Mouse (Mus musculus): ENCODE measurements around the gene Acbd4. TPM values are rescaled to one million over a fixed set of nuclear protein-coding genes. Genes with fewer than 3 reads are reported as not detected.

Acbd4 gene
- polyA plus RNA-seq, 1 experiment from 2014 or later, result 22.0 TPM

DNA sequence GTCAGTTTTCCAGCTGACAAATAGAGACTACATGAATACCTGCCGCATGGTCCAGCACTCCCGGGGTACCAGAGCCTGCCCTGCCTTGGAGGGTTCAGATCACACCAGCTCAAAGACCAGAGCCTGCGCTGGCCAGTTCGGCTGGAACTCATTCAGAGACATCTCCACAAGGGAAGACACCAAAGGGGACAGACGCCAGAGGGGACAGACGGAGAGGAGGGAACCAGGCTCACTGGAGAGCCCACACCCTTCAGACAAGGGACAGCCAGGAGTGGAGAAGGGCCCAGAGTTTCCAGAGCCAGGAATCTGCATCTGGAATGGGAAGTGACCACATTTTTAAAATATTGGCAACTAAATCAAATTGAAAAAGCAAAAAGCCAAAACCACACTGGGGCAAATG is 19.9 kb upstream of the Acbd4 start:
- no peak for DNase-seq (ENCODE audit: low spot score)

DNA sequence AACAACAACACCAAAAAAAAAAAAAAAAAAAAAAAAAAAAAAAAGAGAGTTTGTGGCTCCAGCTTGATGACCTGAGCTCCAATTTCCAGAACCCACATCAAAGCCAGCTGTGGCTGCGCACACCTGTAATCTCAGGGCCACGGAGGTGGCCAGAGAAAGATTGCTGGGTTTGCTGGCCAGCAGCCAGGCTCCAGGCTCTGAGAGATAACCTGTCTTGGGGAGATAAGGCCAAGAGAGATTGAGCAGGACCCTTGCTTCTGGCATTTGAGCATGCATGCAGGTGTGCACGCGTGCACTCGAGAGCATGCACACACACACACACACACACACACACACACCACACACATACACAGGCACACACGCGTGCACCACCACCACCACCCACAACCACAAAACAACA is 8.2 kb upstream of the Acbd4 start:
- DNase-seq (ENCODE audit: low spot score), result no peak

DNA sequence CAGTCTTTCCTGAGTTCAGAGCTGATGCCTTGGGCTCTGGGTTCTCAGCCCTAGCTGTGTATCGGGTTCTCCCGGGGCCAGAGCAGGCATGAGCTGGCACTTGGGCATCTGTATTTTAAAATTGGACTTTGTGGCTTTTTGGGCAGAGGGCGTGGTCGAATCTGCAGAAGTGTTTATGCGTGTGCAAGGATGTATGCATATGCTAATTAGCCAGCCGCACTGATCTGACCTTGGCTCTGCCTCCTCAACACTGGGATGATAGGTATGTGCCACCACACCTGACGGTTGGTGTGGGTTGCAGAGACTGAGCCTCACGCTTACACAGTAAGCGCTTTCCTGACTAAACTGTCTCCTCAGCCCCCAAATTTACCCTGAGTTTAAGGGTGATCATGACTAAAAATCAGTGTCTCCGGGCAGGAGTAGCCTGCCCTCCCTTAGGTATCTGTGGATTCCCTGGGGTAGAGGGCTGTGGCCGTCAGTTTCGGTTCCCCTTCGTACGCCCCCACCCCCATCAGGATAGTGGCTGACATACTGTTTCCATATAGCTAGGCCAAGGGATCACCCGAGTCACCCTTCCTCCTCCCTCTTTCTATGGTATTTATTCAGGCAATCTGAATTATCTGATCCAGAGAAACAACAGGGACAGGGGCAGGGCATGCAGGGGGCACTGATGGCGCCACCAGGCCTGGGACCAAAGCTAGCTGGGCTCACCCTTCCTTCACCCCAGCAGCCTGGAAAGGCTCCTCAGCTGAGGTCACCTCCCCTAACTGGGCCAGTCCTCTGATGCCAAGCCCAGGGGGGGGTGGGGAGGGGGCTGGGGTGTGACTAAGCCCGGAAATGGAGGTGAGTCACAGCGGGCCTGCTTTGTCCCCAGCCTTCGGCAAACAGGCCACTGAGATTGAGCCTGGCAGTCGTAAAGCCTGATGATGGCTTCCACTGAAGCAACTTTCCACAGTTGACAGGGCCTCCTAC is 7.3 kb upstream of the Acbd4 start:
- DNase-seq (ENCODE audit: low spot score), result no peak

DNA sequence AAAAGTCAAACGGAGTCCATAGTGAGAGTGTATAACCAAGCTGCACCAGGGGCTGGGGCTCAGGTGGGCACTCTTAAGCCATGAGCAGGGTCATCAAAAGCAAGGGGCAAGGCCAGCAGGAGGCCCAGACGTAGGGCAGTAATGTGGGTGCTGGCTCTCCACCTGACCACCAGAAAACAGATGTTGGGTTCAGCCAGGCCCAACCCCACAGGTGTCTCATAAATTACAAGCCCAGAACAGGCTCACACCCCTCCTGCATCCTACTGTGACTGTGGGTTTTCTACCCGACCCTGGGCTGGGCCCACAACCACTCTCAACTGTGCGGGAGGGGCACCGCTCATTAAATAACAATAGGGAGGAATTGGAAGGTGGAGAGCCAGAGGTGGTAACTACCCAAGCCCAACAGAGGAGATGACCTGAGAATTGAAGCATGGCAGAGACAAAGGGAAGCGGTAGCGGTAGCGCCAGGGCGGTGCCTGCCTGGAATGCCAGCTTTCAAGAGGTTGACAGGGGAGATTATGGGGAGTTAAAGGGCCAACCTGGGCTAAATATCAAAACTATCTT is 6.3 kb upstream of the Acbd4 start:
- DNase-seq (ENCODE audit: low spot score), result no peak

DNA sequence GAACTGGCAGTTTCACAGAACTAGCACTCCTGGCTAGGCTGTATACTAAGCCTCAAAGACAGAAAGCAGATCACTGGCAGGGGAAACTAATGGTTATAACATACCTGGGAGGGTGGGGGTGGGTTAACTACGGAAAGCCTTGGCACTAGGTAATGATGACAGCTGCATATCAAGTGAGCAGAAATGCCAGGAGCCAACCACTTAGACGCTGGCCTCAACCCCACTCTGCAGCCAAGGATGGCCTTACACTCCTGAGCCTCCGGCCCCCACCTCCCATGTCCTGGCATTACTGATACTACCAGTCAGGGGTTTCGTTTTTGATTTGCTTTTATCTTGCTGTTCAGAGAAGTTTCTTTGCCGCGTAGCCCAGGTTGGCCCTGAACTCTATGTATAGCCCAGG is 5.7 kb upstream of the Acbd4 start:
- DNase-seq (ENCODE audit: low spot score), result no peak

DNA sequence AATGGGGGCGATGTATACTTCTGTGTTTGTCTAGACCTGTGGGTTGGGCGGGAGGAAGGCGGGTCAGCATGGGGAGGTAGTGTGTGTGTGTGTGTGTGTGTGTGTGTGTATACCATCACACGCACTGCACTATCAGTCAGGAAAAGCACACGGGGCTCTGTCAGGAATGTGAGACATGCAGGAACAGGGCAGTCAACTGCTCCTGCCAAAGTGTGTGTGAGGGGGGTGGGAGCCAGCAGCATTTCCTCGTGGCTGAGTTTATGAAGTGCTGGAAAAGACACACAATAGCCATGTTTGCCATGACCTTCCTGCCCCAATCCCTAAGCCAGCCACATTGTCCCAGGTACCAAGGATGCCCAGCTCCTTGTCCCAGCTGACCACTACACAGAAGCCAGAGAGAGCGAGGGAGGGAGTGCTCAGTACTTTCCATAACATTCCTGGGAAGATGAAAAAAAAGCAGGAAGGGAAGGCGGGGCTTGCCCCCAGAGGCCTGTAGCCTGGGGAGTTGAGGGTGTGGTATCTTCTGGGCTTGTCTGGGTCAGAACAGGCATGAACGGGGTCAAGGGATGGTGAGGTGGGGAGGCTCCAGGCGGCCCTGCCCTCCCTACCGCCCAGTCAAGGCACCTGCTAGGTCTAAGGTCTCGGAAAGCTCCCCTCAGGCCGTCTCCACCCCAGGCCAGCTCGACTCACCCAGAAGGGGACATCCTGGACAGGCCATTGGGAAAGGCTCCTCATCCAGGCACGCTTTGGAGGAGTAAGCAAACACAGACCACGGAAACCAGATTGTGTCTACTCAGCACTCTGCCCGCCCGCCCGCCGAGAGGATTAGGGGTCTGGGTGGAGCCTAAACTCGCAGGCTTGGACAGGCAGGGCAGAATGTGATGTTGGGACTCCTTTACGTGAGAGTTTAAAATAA is 4.2 kb upstream of the Acbd4 start:
- DNase-seq (ENCODE audit: low spot score), result no peak

DNA sequence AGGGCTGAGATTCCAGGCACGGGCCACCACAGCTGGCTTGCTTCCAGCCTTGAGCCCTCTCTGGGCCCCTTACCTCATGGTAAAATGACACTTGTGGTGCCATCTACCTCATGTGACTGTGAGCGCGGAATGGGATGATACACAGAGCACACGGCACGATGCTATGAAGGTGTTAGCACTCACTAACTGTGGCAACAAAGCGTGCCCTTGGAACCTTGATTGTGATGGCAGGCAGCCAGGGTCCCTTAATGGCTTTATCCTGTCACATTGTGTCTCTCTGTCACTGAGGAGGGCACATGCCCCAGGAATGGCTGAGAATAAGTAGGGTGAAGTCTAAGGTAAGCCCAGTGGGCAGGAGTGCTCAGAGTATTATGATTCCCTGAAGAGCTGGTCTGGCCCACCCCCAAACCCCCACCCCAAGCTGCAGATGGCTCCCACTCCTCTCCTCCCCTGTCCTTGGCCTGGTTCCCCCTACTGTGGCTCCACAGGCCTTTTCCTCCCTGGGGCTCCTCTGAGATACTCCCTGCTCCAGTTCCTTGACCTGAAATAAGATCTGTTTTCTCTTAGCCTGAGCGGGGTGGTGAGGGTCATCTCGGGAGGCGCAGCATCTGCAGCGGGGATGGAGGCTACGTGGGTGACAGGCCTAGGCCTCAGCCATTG is 2.8 kb upstream of the Acbd4 start:
- DNase-seq (ENCODE audit: low spot score), result no peak

DNA sequence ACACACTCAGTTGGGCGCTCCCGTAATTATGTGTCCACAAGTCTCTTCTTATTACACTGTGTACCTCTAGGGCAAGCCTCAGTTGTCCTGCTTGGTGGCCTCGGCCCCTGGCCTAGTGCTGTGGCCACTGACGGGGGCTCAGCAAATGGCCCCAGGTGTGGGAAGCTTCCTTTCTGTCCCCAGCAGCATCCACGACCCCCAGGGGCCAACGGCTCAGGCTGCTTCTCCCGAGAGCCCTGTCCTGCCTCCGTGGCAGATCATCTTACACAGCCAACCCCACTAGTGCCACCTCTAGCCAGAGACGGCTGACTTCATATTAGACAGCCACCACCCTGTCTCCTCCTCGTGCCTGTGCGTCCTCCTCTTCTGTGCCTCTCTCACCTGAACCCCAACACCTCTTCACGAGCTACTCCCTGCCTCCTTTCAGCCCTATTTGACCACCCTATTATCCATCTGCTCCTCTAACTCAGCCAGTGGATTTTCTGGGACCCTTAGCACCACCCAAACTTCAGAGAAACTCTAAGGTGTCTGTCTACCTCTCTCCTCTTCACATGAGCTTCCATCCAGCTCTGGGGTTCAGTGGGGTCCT is 2.0 kb upstream of the Acbd4 start:
- DNase-seq (ENCODE audit: low spot score), result no peak

DNA sequence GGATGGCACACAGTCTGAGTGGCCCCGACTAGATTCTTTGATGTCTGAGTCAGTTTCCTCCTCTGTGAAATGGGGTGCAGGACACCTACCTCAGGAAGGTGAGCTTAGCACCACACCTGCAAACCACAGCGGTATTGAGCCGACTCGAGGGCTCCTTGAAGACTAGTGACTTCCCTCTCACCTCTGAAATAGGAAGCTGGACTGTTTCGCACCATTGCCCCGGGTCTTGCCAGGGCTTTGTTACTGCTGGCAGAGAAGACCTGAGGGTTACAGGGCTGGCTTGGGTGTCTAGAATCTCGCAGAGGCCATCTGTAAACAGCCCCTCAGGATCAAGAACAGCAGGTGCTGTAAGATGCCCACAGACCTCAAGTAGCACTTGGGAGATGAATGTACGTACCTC is 1.1 kb upstream of the Acbd4 start:
- DNase-seq (ENCODE audit: low spot score), result no peak

DNA sequence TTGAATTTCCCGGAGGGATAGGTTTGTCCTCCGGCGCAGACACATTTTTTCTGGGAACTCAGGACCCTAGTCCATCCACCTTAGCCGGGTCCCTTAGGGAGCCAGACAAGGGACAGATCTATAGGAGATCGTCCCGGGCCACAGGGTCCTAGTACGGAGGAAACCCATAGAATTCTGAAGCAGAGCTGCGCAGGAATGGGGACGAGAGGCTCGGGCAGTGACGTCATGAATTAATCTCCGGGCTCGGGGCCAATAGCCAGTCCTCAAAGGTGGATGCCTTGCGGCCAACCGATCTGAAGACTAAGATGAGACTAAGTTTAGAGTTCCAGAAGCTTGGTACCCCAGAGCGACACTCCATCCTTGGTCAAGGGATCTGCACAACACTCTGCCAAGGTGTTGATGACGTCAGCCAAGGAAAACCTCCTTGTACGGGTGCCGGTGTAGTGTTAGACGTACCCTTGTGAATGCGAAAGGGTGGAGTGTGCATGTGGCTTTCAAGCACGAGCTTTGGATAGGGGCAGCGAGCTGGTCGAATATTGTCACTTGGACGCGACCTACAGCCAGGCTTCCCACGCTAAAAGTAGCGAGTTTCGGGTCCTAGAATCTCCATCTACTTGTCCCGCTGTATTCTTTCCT is 502 bp downstream of the Acbd4 start:
- DNase-seq (ENCODE audit: low spot score), result peak; percentile 49

DNA sequence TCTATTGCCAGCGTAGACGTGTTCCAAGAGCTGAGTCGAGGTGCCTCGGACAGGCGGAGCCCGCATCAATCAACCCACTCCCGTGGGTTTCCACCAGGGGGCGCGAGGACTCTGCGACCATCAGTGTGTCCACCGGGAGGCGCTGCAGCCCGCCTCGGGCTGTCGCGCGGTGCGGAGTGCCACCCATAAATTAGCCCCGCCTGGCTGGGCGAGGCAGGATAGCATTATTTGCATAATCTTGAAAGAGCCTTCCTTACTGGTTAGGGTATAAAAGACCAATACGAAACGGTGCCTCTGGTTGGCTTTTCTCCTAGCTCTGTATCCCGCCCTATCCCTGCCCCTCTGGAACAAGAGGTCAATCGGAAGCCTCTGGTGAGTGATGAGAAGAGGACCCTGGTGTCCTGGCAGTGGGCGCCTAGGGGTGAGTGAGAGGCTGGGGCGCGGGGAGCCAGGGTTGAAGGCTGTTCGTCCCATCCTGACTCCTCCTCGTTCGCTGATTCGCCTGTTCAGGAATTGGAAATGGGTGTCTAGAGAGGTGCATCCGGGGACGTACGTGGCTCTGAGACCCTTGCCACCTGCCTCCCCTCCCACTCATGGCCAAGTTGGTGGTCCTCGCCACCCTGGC is 1.4 kb downstream of the Acbd4 start:
- peak; percentile 96 for DNase-seq (ENCODE audit: low spot score)

DNA sequence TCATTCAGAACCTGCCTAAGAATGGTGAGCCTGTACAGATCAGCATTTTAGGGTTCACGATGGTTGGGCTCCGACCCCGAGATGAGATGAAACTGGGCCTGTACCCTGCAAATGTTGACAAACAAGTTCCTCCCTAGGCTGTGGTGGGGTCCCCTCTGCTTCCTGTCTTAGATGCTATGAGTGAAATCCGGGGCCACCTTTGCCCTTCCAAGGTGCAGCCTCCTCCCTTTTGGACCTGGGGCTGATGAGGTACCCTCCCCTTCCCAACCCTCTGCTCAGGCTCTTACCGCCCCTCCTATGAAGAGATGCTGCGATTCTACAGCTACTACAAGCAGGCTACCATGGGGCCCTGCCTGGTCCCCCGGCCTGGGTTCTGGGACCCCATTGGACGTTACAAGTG is 2.1 kb downstream of the Acbd4 start:
- no peak for DNase-seq (ENCODE audit: low spot score)

DNA sequence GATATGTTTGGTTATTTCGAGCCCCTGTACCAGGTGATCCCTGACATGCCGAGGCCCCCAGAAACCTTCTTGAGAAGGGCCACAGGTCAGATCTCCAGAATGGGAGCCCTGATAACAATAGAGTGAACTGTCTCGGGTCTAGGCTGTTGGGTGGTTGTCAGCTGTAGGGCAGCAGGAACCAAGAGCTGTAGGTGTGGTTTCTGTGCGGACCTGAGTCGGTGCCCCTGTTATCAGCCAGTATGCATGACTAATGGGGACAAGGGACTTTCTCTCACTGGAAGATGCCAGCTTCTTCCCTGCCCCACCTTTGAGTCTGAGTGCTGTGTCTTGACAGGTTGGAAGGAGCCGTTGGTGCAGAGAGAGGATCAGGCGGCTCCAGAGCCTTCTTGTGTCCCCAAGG is 3.0 kb downstream of the Acbd4 start:
- no peak for DNase-seq (ENCODE audit: low spot score)

DNA sequence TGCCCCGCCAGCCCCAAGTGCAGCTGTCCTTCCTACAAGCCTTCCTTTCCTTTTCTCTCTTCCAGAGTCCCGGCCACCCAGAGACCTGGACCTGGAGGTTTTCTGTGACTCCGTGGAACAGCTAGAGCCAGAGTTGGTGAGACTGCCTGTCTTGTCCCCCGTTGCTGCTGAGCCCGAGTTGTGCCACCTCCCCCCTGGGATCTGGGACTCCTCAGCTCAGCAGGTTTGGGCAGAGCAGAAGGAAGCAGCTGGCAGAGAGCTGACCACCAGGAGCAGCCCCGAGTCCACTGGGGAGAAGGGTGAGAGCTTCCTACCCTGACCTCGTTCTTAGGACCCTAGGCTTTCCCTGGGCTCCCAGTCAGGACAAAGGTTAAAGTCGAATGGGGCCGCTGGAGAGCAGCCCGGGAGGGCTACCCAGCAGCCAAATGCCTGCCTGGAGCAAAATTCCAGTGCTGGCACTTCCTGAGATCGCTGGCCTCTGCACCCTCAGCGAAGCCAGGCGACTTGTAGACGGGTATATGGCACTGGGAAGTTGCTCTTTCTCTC is 3.8 kb downstream of the Acbd4 start:
- no peak for DNase-seq (ENCODE audit: low spot score)

DNA sequence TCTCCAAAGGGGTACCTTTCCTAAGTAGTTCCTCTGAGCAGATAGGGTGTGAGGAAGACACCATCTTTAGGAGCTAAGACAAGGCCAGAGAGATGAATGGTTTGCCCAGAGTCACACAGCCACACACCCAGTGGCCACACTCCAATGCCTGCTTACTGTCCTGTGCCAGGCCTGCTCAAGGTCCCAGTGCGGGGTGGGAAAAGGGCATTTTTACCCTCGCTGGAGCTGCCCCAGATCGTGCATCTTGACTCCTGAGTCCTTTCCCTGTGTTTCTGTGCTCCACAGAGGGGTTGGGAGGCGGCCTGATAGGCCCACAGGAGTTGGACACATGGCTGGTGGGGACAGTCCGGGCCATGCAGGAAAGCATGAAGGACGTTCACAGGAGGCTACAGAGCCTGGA is 4.3 kb downstream of the Acbd4 start:
- DNase-seq (ENCODE audit: low spot score), result no peak

DNA sequence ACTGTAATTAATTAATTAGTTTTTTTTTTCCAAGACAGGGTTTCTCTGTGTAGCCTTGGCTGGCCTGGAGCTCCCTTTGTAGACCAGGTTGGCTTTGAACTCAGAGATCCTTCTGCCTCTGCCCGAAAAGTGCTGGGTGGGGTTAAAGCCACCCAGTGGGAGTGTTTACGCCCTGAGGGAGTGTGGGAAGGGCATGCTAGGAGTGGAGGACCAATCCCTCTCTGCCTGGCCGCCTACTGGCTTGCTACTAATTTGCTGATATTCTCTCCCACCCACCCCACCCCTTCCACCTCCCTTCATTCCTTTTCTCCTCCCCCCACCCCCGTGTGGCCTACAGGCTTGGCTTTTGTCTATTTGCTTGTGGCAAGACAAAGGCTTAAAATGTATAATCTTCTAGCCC is 4.9 kb downstream of the Acbd4 start:
- DNase-seq (ENCODE audit: low spot score), result no peak

DNA sequence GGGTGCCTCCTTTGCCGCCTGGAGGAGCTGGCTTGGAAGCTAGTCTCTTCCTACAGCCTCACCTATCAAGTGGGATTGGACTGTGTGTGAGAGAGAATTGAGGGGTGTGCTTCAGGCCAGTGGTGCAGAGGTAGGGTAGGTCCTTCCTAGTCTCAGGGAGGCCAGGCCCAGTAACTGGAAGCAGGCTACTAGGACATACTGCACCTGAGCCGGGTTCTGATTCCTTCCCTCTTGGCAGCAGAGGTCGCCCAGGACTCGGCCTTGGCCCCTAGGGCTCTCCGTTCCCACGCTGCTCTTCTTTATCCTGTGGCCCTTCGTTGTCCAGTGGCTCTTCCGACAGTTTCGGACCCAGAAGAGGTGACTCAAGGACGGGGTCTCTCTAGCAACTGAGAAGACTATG is 9.8 kb downstream of the Acbd4 start:
- no peak for DNase-seq (ENCODE audit: low spot score)

DNA sequence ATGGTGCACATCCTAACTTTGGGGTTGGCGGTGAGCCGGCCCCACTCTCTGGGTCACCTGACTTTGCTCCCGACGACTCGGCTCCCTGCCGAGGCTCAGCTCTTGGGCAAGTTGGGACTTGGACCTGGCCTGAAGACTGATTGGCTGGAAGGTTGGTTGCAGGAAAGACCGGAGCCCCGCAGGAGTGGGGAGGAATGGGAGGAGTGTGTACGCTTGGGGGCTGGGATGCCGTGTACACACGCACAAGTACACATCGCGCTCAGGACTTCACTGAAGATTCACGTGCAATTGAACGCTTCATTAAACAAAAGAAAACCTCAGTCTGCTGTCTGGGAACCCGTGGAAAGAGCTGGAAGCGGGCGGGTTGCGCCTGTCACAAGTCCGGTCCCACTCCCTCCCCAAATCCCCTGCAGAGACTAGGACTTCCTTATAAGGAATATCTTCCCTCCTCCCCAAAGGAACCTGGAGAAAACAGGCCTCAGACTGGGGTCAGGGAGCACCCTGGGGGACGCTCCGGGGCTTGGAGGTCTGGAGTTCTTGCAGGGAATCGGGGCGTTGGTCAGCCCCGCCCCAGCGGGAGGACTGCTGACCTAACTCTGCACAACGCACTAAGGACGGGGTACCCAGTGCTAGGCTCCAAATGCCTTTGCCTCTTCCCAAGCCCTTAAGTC is 10.5 kb downstream of the Acbd4 start:
- no peak for DNase-seq (ENCODE audit: low spot score)

DNA sequence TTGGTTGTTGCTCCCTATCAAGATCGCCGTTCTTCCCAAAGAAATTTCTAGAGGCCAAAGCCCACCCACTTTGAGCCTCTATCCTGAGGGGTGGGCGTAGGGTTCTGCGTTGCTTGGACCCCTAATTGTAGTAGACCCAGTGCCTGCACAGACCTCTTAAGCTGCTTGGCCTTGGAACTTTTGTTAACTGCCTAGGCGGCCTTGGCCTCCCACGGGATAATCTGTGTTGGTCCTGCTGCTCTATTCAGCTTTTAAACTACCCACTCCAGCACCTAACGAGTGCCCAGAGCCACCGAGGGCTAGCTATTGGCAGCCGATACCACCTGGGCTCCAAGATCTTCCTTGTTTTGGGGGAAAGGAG is 11.1 kb downstream of the Acbd4 start:
- DNase-seq (ENCODE audit: low spot score), result no peak
